31 mouse cellular contexts compared by ENCODE assay signal in the genomic region with DNA sequence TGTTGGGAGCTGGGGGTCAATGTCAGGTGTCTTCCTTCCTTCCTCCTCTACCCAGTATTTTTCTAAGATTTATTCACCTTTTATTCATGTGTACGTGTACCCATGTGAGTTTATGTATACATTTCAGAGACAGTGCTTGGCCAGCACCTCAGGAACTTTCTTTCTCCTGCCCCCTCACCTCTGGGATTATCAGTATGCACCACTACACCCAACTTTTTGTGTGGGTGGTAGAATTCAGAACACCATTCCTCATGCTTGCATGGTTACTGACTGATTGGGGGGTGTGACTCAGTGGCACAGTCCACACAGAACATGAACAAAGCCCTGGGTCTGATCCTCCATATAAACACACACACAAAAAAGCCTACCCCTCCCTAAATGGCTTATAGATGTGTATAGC. TPM values are rescaled to one million over a fixed set of nuclear protein-coding genes. Genes with fewer than 3 reads are reported as not detected.
DNase-seq lines count a peak whose midpoint lies in the region; ATAC-seq and TF ChIP-seq lines count a peak whose summit lies in the region.
"Had no signal": no experiment of that assay in that cellular context is flagged by ENCODE, and none has a peak within 500 bp of the region (broad histone marks: within the 10 kb centered on the region; RNA-seq: fewer than 3 reads in every experiment).

No protein-coding gene starts in this region.

- peak overlapping the region; percentile 38; the same call in 1 of the 2 replicates for H3K27ac ChIP-seq in gastrocnemius, adult 2 months
- peak overlapping the region; percentile 47 for H3K27ac ChIP-seq in brown adipose tissue, adult 24 weeks (replicated peaks; ENCODE audit: low read depth, low read length)
- peak overlapping the region; percentile 60 for H3K27ac ChIP-seq in liver, embryonic 15.5 days (replicated peaks)
- H3K27ac ChIP-seq: forebrain, embryonic 13.5 days; hindbrain, embryonic 10.5 days; hindbrain, postnatal 0 days; kidney, embryonic 15.5 days; limb, embryonic 15.5 days; midbrain, embryonic 13.5 days had no signal

- no peak for ATAC-seq in megakaryocyte, adult 5-6 weeks (ENCODE audit: poor library complexity, severe bottlenecking)
- no peak for ATAC-seq in liver, embryonic 15.5 days (ENCODE audit: insufficient read depth)
- ATAC-seq: forebrain, embryonic 13.5 days; hindbrain, postnatal 0 days; intestine, postnatal 0 days; midbrain, embryonic 13.5 days; Patski had no signal

- WGBS in liver, embryonic 15.5 days (ENCODE audit: insufficient replicate concordance) = 73% methylated on average over 1 of the region's 1 CpGs

- H3K36me3 ChIP-seq in megakaryocyte, embryonic 14.5 days (replicated peaks; ENCODE audit: low read length) = peaks cover 14% of the 10 kb centered on the region
- peaks cover 8% of the 10 kb centered on the region; the same call in 1 of the 2 replicates for H3K36me3 ChIP-seq in liver, embryonic 15.5 days (replicated peaks)
- H3K36me3 ChIP-seq: midbrain, embryonic 13.5 days had no signal

- H3K9me3 ChIP-seq in megakaryocyte, embryonic 14.5 days = no peaks in the 10 kb centered on the region
- no peaks in the 10 kb centered on the region for H3K9me3 ChIP-seq in liver, embryonic 15.5 days (replicated peaks)
- H3K9me3 ChIP-seq: forebrain, embryonic 13.5 days; hindbrain, embryonic 10.5 days; kidney, embryonic 15.5 days; limb, embryonic 15.5 days; midbrain, embryonic 13.5 days had no signal

- TF ChIP-seq CTCF in gastrocnemius, adult 2 months (IDR thresholded peaks at IDR 0.05) = no peak

- H3K9ac ChIP-seq in liver, embryonic 15.5 days = no peak overlapping the region
- H3K9ac ChIP-seq: forebrain, embryonic 13.5 days; kidney, embryonic 15.5 days; limb, embryonic 15.5 days; midbrain, embryonic 13.5 days had no signal

- intact Hi-C loops in gastrocnemius, adult 2 months (cut with DNase I) = no loop called here
- intact Hi-C loops in gastrocnemius, postnatal 36 days (cut with DNase I) = loop anchor here (5.0 kb wide), 1 partner anchor 70 kb away; a partner anchor contains a TSS
- intact Hi-C loops in left cerebral cortex, postnatal 25 days (cut with DNase I) = loop anchor here (10.0 kb wide), 1 partner anchor 433 kb away; a partner anchor contains a TSS

- no peak overlapping the region for H3K4me3 ChIP-seq in gastrocnemius, adult 2 months
- H3K4me3 ChIP-seq in megakaryocyte, embryonic 14.5 days (replicated peaks) = peak overlapping the region; percentile 69
- peak overlapping the region; percentile 17; the same call in 1 of the 2 replicates for H3K4me3 ChIP-seq in brown adipose tissue, adult 24 weeks (ENCODE audit: insufficient read depth, low read depth, low read length)
- 0 out of 2 replicates have a peak overlapping the region, but pooled peaks have one; percentile 0 for H3K4me3 ChIP-seq in liver, embryonic 15.5 days (replicated peaks)
- H3K4me3 ChIP-seq: forebrain, embryonic 13.5 days; hindbrain, embryonic 10.5 days; kidney, embryonic 15.5 days; limb, embryonic 15.5 days; midbrain, embryonic 13.5 days had no signal

- peaks cover 67% of the 10 kb centered on the region for H3K4me1 ChIP-seq in megakaryocyte, embryonic 14.5 days
- peaks cover 4% of the 10 kb centered on the region; the same call in 1 of the 2 replicates for H3K4me1 ChIP-seq in brown adipose tissue, adult 24 weeks (ENCODE audit: control insufficient read depth, insufficient read depth, insufficient read length, low read length)
- H3K4me1 ChIP-seq in liver, embryonic 15.5 days (replicated peaks) = peaks cover 66% of the 10 kb centered on the region

- no peaks in the 10 kb centered on the region for H3K27me3 ChIP-seq in megakaryocyte, embryonic 14.5 days (replicated peaks)
- H3K27me3 ChIP-seq in liver, embryonic 15.5 days = no peaks in the 10 kb centered on the region
- H3K27me3 ChIP-seq: forebrain, embryonic 13.5 days; kidney, embryonic 15.5 days; limb, embryonic 15.5 days; midbrain, embryonic 13.5 days; Patski had no signal

- DNase-seq in gastrocnemius, adult 2 months = no peak
- DNase-seq in gastrocnemius, postnatal 36 days = no peak
- no peak for DNase-seq in T-cell, adult 2 months (ENCODE audit: low spot score)
- no peak for DNase-seq in left cerebral cortex, postnatal 25 days (ENCODE audit: low spot score in 2 of 2)
- DNase-seq: adrenal gland, adult 2 months; cerebellum, adult 8-10 months; cerebellum, postnatal 36 days; gastrocnemius, postnatal 14 days; kidney, postnatal 36 days; left cerebral cortex, postnatal 4 days; thymus, postnatal 25 days had no signal

- peak overlapping the region; percentile 6; the same call in 1 of the 2 replicates for H3K4me2 ChIP-seq in liver, embryonic 15.5 days
- H3K4me2 ChIP-seq: forebrain, embryonic 13.5 days; kidney, embryonic 15.5 days; limb, embryonic 15.5 days; midbrain, embryonic 13.5 days had no signal

RNA-seq across cellular contexts. Expression of a gene that starts 3.0 kb away (rescaled TPM):
- 10 to 100 TPM; 15.1 to 15.8 TPM for total RNA-seq in gastrocnemius, adult 2 months (2021)
- total RNA-seq in gastrocnemius, postnatal 36 days (2021) = 10 to 100 TPM; 12.9 to 13.2 TPM
- 16.0 and 27.3 TPM in 2 replicates for polyA plus RNA-seq in megakaryocyte, embryonic 14.5 days (2012; ENCODE audit: insufficient read depth, low replicate concordance)
- 730 and 815 TPM in 2 replicates for total RNA-seq in megakaryocyte, adult 5-6 weeks (2015)
- total RNA-seq in megakaryocyte, adult 5-6 weeks (2017) = 599 and 677 TPM in 2 replicates
- 14.9 and 17.9 TPM in 2 replicates for polyA plus RNA-seq in brown adipose tissue, adult 24 weeks (2012; ENCODE audit: insufficient read depth, insufficient read length, missing spikeins)
- polyA plus RNA-seq in liver, embryonic 15.5 days (2015; fragmentation: Nextera tagmentation; extraction: Ambion mirVana) = 15.2 and 18.1 TPM in 2 replicates
- 10 to 100 TPM; 11.6 to 12.4 TPM for total RNA-seq in left cerebral cortex, postnatal 25 days (2021)

RNA-seq across cellular contexts. Expression of a gene that starts 45.2 kb away (rescaled TPM):
- not detected for total RNA-seq in gastrocnemius, adult 2 months (2021)
- not detected for total RNA-seq in gastrocnemius, postnatal 36 days (2021)
- polyA plus RNA-seq in megakaryocyte, embryonic 14.5 days (2012; ENCODE audit: insufficient read depth, low replicate concordance) = not detected in 2 replicates
- not detected in 2 replicates for total RNA-seq in megakaryocyte, adult 5-6 weeks (2015)
- total RNA-seq in megakaryocyte, adult 5-6 weeks (2017) = not detected in 2 replicates
- not detected in 2 replicates for polyA plus RNA-seq in brown adipose tissue, adult 24 weeks (2012; ENCODE audit: insufficient read depth, insufficient read length, missing spikeins)
- not detected in 2 replicates for polyA plus RNA-seq in liver, embryonic 15.5 days (2015; fragmentation: Nextera tagmentation; extraction: Ambion mirVana)
- total RNA-seq in left cerebral cortex, postnatal 25 days (2021) = not detected
- total RNA-seq: adrenal gland, adult 2 months; adrenal gland, postnatal 4 days; ES-E14; gastrocnemius, postnatal 14 days; hindbrain, postnatal 0 days; layer of hippocampus, adult 8-10 months; left cerebral cortex, adult 18-20 months; left cerebral cortex, postnatal 4 days had no signal
- polyA plus RNA-seq: embryonic facial prominence, embryonic 14.5 days; forebrain, embryonic 13.5 days; heart, embryonic 16.5 days; hindbrain, embryonic 10.5 days; intestine, postnatal 0 days; limb, embryonic 15.5 days; lung, embryonic 16.5 days; midbrain, embryonic 13.5 days; neural tube, embryonic 11.5 days had no signal

RNA-seq across cellular contexts. Expression of a gene that starts 53.0 kb away (rescaled TPM):
- total RNA-seq in gastrocnemius, adult 2 months (2021) = 1 to 10 TPM; 2.8 to 4.5 TPM
- total RNA-seq in gastrocnemius, postnatal 36 days (2021) = 1 to 10 TPM; 3.9 to 4.1 TPM
- 3.8 and 5.8 TPM in 2 replicates for polyA plus RNA-seq in megakaryocyte, embryonic 14.5 days (2012; ENCODE audit: insufficient read depth, low replicate concordance)
- 1.1 and 1.3 TPM in 2 replicates for total RNA-seq in megakaryocyte, adult 5-6 weeks (2015)
- 1.6 and 1.7 TPM in 2 replicates for total RNA-seq in megakaryocyte, adult 5-6 weeks (2017)
- polyA plus RNA-seq in brown adipose tissue, adult 24 weeks (2012; ENCODE audit: insufficient read depth, insufficient read length, missing spikeins) = 6.0 and 6.9 TPM in 2 replicates
- polyA plus RNA-seq in liver, embryonic 15.5 days (2015; fragmentation: Nextera tagmentation; extraction: Ambion mirVana) = 1.4 and 1.7 TPM in 2 replicates
- total RNA-seq in left cerebral cortex, postnatal 25 days (2021) = 10 to 100 TPM; 19.8 to 24.6 TPM

Comparison
In these comparisons a context has a peak if more than half of its experiments do, and no peak if none do; other contexts are left out.
1. RNA of a gene that starts 3.0 kb away (total RNA-seq): 599 to 815 TPM in megakaryocyte, adult 5-6 weeks; 15.1 to 15.8 TPM in gastrocnemius, adult 2 months, 12.9 to 13.2 TPM in gastrocnemius, postnatal 36 days and 11.6 to 12.4 TPM in left cerebral cortex, postnatal 25 days; every median in the first group is over 10 times any median in the second.
2. Peak in every context shown above with its lines, with median percentiles within 50 percentile points of each other: H3K27ac ChIP-seq.